In genomic region chr17:46152847-46153782, GRCm38 (mm10) we compare ENCODE assay signal across 8 mouse cellular contexts. TPM values are rescaled to one million over a fixed set of nuclear protein-coding genes. Genes with fewer than 3 reads are reported as not detected.
A peak's percentile ranks its signal among the peaks of the same experiment; 100 is the strongest.
DNase-seq lines count a peak whose midpoint lies in the region; ATAC-seq and TF ChIP-seq lines count a peak whose summit lies in the region.

Gene Mad2l1bp, minus strand, starts transcription at chr17:46153553.

- H3K9me3 ChIP-seq in heart, embryonic 14.5 days (ENCODE audit: control insufficient read depth, low read length), result no peaks in the 10 kb centered on the region
- no peaks in the 10 kb centered on the region for H3K9me3 ChIP-seq in liver, embryonic 14.5 days (ENCODE audit: control insufficient read depth, low read length)
- H3K9me3 ChIP-seq in neural tube, embryonic 11.5 days (ENCODE audit: control insufficient read depth, low read length), result no peaks in the 10 kb centered on the region

- DNase-seq in CD8-positive naive resting alpha-beta T cell, adult 2 months (ENCODE audit: low read depth in 2 of 2, low spot score in 2 of 2), result peak; percentile 72 to 80
- DNase-seq in c-Kit-negative CD71-positive TER-119-positive erythroid progenitor cells, embryonic 14.5 days (ENCODE audit: low read depth, low spot score), result peak; percentile 92
- peak; percentile 71 for DNase-seq in fibroblast of lung, adult 2 months (ENCODE audit: low read depth)
- peak; percentile 94 to 97 for DNase-seq in kidney, postnatal 25 days
- peak; percentile 92 to 94 (median 93) for DNase-seq in liver, embryonic 14.5 days (ENCODE audit: low read depth in 3 of 3, low spot score in 3 of 3)
- DNase-seq in neural tube, embryonic 11.5 days (ENCODE audit: low spot score), result peak; percentile 88

- no peak for TF ChIP-seq CTCF in liver, embryonic 14.5 days (IDR thresholded peaks at IDR 0.05; ENCODE audit: low read depth)
- TF ChIP-seq CTCF in testis, adult 2 months (IDR thresholded peaks at IDR 0.05; ENCODE audit: control insufficient read depth, insufficient read depth, insufficient replicate concordance, low read depth, low read length), result no peak

- WGBS in heart, embryonic 14.5 days, result 2% methylated on average over 33 of the region's 33 CpGs
- 4% methylated on average over 33 of the region's 33 CpGs for WGBS in liver, embryonic 14.5 days (ENCODE audit: insufficient replicate concordance)
- 9% methylated on average over 33 of the region's 33 CpGs for WGBS in neural tube, embryonic 11.5 days

- peak; percentile 98 for TF ChIP-seq POLR2A in testis, adult 2 months (IDR thresholded peaks at IDR 0.05; ENCODE audit: control insufficient read depth, low read depth, low read length)

- peaks cover 4 to 7% of the 10 kb centered on the region in 2 experiments; a peak in 2 of 4 replicates for H3K4me1 ChIP-seq in heart, embryonic 14.5 days (ENCODE audit: control insufficient read depth in 2 of 2, insufficient read depth in 2 of 2, low read length in 2 of 2)
- H3K4me1 ChIP-seq in liver, embryonic 14.5 days (replicated peaks; ENCODE audit: control insufficient read depth in 2 of 2, insufficient read depth in 2 of 2, low read length in 1 of 2), result peaks cover 24 to 34% of the 10 kb centered on the region in 2 experiments
- peaks cover 5% of the 10 kb centered on the region for H3K4me1 ChIP-seq in neural tube, embryonic 11.5 days (ENCODE audit: control insufficient read depth, insufficient read depth, low read length)
- peaks cover 2% of the 10 kb centered on the region; the same call in 1 of the 2 replicates for H3K4me1 ChIP-seq in testis, adult 2 months (ENCODE audit: control insufficient read depth, insufficient read depth, low read length)

- H3K36me3 ChIP-seq in heart, embryonic 14.5 days (ENCODE audit: control insufficient read depth, insufficient read depth, low read length), result peaks cover 22% of the 10 kb centered on the region
- peaks cover 22% of the 10 kb centered on the region for H3K36me3 ChIP-seq in liver, embryonic 14.5 days (replicated peaks; ENCODE audit: control insufficient read depth, insufficient read depth, low read depth)
- peaks cover under 1% of the 10 kb centered on the region; the same call in 1 of the 2 replicates for H3K36me3 ChIP-seq in neural tube, embryonic 11.5 days (ENCODE audit: control insufficient read depth, insufficient read depth, low read length)
- H3K36me3 ChIP-seq in testis, adult 2 months (ENCODE audit: control insufficient read depth, insufficient read depth, low read length), result peaks cover under 1% of the 10 kb centered on the region; the same call in 1 of the 2 replicates

- ATAC-seq in heart, embryonic 14.5 days (ENCODE audit: insufficient number of reproducible peaks, insufficient read depth, low FRiP score, low read depth), result peak; percentile 93
- peak; percentile 81 for ATAC-seq in liver, embryonic 14.5 days (ENCODE audit: insufficient read depth)
- peak; percentile 95 for ATAC-seq in neural tube, embryonic 11.5 days (ENCODE audit: insufficient read depth, low FRiP score, low TSS enrichment)

- TF ChIP-seq EP300 in liver, embryonic 14.5 days (IDR thresholded peaks at IDR 0.05; ENCODE audit: low read depth), result peak; percentile 36; the same call in 1 of the 2 replicates

- H3K4me3 ChIP-seq in heart, embryonic 14.5 days (ENCODE audit: control insufficient read depth in 1 of 2, insufficient read depth in 1 of 2, low read depth in 1 of 2, low read length in 2 of 2), result peak within 1 kb of the TSS; percentile 68
- H3K4me3 ChIP-seq in liver, embryonic 14.5 days (ENCODE audit: insufficient read depth in 1 of 2, low read depth in 2 of 2, low read length in 2 of 2), result peak within 1 kb of the TSS; percentile 95 to 98
- peak within 1 kb of the TSS; percentile 62 for H3K4me3 ChIP-seq in neural tube, embryonic 11.5 days (ENCODE audit: low read depth, low read length)
- H3K4me3 ChIP-seq in testis, adult 2 months (ENCODE audit: control insufficient read depth, low read depth, low read length), result peak within 1 kb of the TSS; percentile 97

- H3K4me2 ChIP-seq in heart, embryonic 14.5 days (ENCODE audit: low read length), result peak within 1 kb of the TSS; percentile 76
- peak within 1 kb of the TSS; percentile 83 for H3K4me2 ChIP-seq in liver, embryonic 14.5 days (ENCODE audit: low read depth)
- peak within 1 kb of the TSS; percentile 86 for H3K4me2 ChIP-seq in neural tube, embryonic 11.5 days (ENCODE audit: low read depth)

- peak within 1 kb of the TSS; percentile 41 to 81 for H3K27ac ChIP-seq in heart, embryonic 14.5 days (replicated peaks in 1 of 2; ENCODE audit: control insufficient read depth in 1 of 2, insufficient read depth in 1 of 2, low read depth in 2 of 2, low read length in 2 of 2)
- H3K27ac ChIP-seq in liver, embryonic 14.5 days, result peak within 1 kb of the TSS; percentile 86
- 0 out of 2 replicates have a peak within 1 kb of the TSS, but pooled peaks have one; percentile 44 for H3K27ac ChIP-seq in neural tube, embryonic 11.5 days (ENCODE audit: low read depth, low read length)
- peak within 1 kb of the TSS; percentile 90 for H3K27ac ChIP-seq in testis, adult 2 months (ENCODE audit: control insufficient read depth, insufficient read depth, low read depth, low read length)

- H3K27me3 ChIP-seq in heart, embryonic 14.5 days (ENCODE audit: control insufficient read depth, insufficient read depth, low read length), result no peaks in the 10 kb centered on the region
- no peaks in the 10 kb centered on the region for H3K27me3 ChIP-seq in liver, embryonic 14.5 days (ENCODE audit: control insufficient read depth, insufficient read depth, low read length)
- no peaks in the 10 kb centered on the region for H3K27me3 ChIP-seq in neural tube, embryonic 11.5 days (ENCODE audit: control insufficient read depth, insufficient read depth, low read length)
- H3K27me3 ChIP-seq in testis, adult 2 months (ENCODE audit: control insufficient read depth, insufficient read depth, low read length), result no peaks in the 10 kb centered on the region

- H3K9ac ChIP-seq in heart, embryonic 14.5 days (ENCODE audit: low read length), result peak within 1 kb of the TSS; percentile 87
- peak within 1 kb of the TSS; percentile 94 for H3K9ac ChIP-seq in liver, embryonic 14.5 days (replicated peaks)
- peak within 1 kb of the TSS; percentile 78 for H3K9ac ChIP-seq in neural tube, embryonic 11.5 days (ENCODE audit: low read length)

RNA-seq across cellular contexts. Expression of gene Mad2l1bp, which starts in this region (rescaled TPM):
- 27.1 and 31.5 TPM in 2 replicates for polyA plus RNA-seq in heart, embryonic 14.5 days (2014; fragmentation: Nextera tagmentation; extraction: Ambion mirVana)
- polyA plus RNA-seq in liver, embryonic 14.5 days (2012; rRNA removed), result 25.3 and 25.6 TPM in 2 replicates
- 36.0 and 37.2 TPM in 2 replicates for polyA plus RNA-seq in liver, embryonic 14.5 days (2014; fragmentation: Nextera tagmentation; extraction: Ambion mirVana)
- polyA plus RNA-seq in neural tube, embryonic 11.5 days (2014; fragmentation: Nextera tagmentation; extraction: Ambion mirVana), result 34.3 and 36.0 TPM in 2 replicates
- polyA plus RNA-seq in testis, adult 2 months (2012; rRNA removed), result 23.7 and 24.5 TPM in 2 replicates

Comparison
In these comparisons a context has a peak if more than half of its experiments do, and no peak if none do; other contexts are left out.
1. Peak in every context shown above with its lines: DNase-seq, ATAC-seq, H3K4me3 ChIP-seq and H3K27ac ChIP-seq.